ENCODE assay signal across 28 mouse cellular contexts in the genomic region with DNA sequence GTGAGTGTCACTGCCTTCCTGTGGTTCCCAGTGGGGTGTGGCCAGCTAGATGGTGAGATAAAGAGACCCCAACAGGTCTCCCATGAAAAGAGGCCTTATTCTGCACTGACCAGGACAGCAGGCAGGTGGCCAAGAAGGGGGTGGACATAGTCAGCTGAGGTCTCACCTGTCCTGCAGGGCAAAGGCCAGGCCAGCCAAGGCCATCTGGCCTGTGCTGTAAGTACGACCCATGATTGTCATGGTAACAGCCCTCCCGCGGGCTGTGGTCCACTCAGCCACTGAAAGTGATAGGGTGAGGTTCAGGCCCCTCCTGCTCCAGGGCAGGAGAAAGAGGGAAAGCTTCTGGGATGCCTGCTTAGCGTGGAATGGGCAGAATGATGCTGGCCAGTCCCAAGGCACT. TPM values are rescaled to one million over a fixed set of nuclear protein-coding genes. Genes with fewer than 3 reads are reported as not detected.
DNase-seq lines count a peak whose midpoint lies in the region; ATAC-seq and TF ChIP-seq lines count a peak whose summit lies in the region.
"Had no signal": no experiment of that assay in that cellular context is flagged by ENCODE, and none has a peak within 500 bp of the region (broad histone marks: within the 10 kb centered on the region; RNA-seq: fewer than 3 reads in every experiment).

No protein-coding gene starts in this region.

- no peak for ATAC-seq in kidney, embryonic 15.5 days (replicated peaks; ENCODE audit: low FRiP score)
- ATAC-seq in liver, embryonic 16.5 days (ENCODE audit: low read depth) = peak; percentile 50; the same call in 1 of the 2 replicates
- ATAC-seq: activated CD4-positive, CD25-positive, alpha-beta regulatory T cell, adult 4 months; intestine, embryonic 15.5 days; Patski had no signal

- intact Hi-C loops in heart, postnatal 14 days (cut with DNase I) = no loop called here

- no peak overlapping the region for H3K9ac ChIP-seq in kidney, embryonic 15.5 days
- H3K9ac ChIP-seq in liver, embryonic 16.5 days (ENCODE audit: low read depth, low read length) = no peak overlapping the region
- H3K9ac ChIP-seq: embryonic facial prominence, embryonic 15.5 days; hindbrain, embryonic 13.5 days; intestine, embryonic 15.5 days; limb, embryonic 12.5 days; lung, embryonic 15.5 days; midbrain, embryonic 12.5 days; neural tube, embryonic 15.5 days had no signal

- TF ChIP-seq CTCF in kidney, adult 2 months (conservative IDR thresholded peaks at IDR 0.05; ENCODE audit: insufficient read depth, insufficient read length, low read depth, low read length) = no peak

- H3K27ac ChIP-seq in kidney, adult 2 months (ENCODE audit: insufficient read depth, low read depth, low read length) = peak overlapping the region; percentile 33; the same call in 1 of the 2 replicates
- no peak overlapping the region for H3K27ac ChIP-seq in kidney, embryonic 15.5 days
- H3K27ac ChIP-seq in liver, embryonic 16.5 days (ENCODE audit: low read length) = no peak overlapping the region
- H3K27ac ChIP-seq: embryonic facial prominence, embryonic 15.5 days; hindbrain, embryonic 13.5 days; intestine, embryonic 15.5 days; layer of hippocampus, adult 2 months; limb, embryonic 12.5 days; lung, embryonic 15.5 days; midbrain, embryonic 12.5 days; neural tube, embryonic 15.5 days had no signal

- DNase-seq in kidney, adult 2 months = peak; percentile 77
- no peak for DNase-seq in liver
- peak; percentile 84 to 87 for DNase-seq in cerebellum, adult 18-20 months
- peak; percentile 92 to 93 for DNase-seq in cerebellum, postnatal 36 days
- DNase-seq in heart, postnatal 14 days = no peak
- DNase-seq: adrenal gland, postnatal 36 days; embryo, embryonic 11 days; gastrocnemius, postnatal 14 days; right cerebral cortex, postnatal 4 days; thymus, adult 18-20 months had no signal

- H3K36me3 ChIP-seq in kidney, adult 2 months (ENCODE audit: control insufficient read depth, insufficient read depth, low read length) = no peaks in the 10 kb centered on the region
- no peaks in the 10 kb centered on the region for H3K36me3 ChIP-seq in kidney, embryonic 15.5 days
- no peaks in the 10 kb centered on the region for H3K36me3 ChIP-seq in liver, embryonic 16.5 days (ENCODE audit: control insufficient read depth, insufficient read depth)
- H3K36me3 ChIP-seq: embryonic facial prominence, embryonic 15.5 days; hindbrain, embryonic 13.5 days; intestine, embryonic 15.5 days; limb, embryonic 12.5 days; lung, embryonic 15.5 days; midbrain, embryonic 12.5 days; neural tube, embryonic 15.5 days had no signal

- no peaks in the 10 kb centered on the region for H3K9me3 ChIP-seq in kidney, embryonic 15.5 days (replicated peaks)
- no peaks in the 10 kb centered on the region for H3K9me3 ChIP-seq in liver, embryonic 16.5 days (replicated peaks; ENCODE audit: control insufficient read depth, low read length)
- H3K9me3 ChIP-seq: embryonic facial prominence, embryonic 15.5 days; hindbrain, embryonic 13.5 days; intestine, embryonic 15.5 days; limb, embryonic 12.5 days; lung, embryonic 15.5 days; midbrain, embryonic 12.5 days; neural tube, embryonic 15.5 days had no signal

- no peaks in the 10 kb centered on the region for H3K27me3 ChIP-seq in kidney, adult 2 months (replicated peaks; ENCODE audit: control insufficient read depth, insufficient read depth, low read length)
- no peaks in the 10 kb centered on the region for H3K27me3 ChIP-seq in kidney, embryonic 15.5 days
- no peaks in the 10 kb centered on the region for H3K27me3 ChIP-seq in liver, embryonic 16.5 days (ENCODE audit: control insufficient read depth, insufficient read depth, low read depth, low read length)
- H3K27me3 ChIP-seq: intestine, embryonic 15.5 days; lung, embryonic 15.5 days; neural tube, embryonic 15.5 days had no signal

- H3K4me3 ChIP-seq in kidney, adult 2 months (ENCODE audit: insufficient read depth, low read depth, low read length) = no peak overlapping the region
- no peak overlapping the region for H3K4me3 ChIP-seq in kidney, embryonic 15.5 days (replicated peaks)
- no peak overlapping the region for H3K4me3 ChIP-seq in liver, embryonic 16.5 days (ENCODE audit: low read depth, low read length)
- H3K4me3 ChIP-seq: embryonic facial prominence, embryonic 15.5 days; hindbrain, embryonic 13.5 days; intestine, embryonic 15.5 days; layer of hippocampus, adult 2 months; limb, embryonic 12.5 days; lung, embryonic 15.5 days; midbrain, embryonic 12.5 days; myocyte; neural tube, embryonic 15.5 days had no signal

- 36% methylated on average over 4 of the region's 4 CpGs for WGBS in kidney, adult 2 months
- 26% methylated on average over 4 of the region's 4 CpGs for WGBS in kidney, embryonic 15.5 days
- 33% methylated on average over 4 of the region's 4 CpGs for WGBS in liver, embryonic 16.5 days (ENCODE audit: insufficient replicate concordance)

- TF ChIP-seq POLR2A in kidney, adult 2 months (IDR thresholded peaks at IDR 0.05; ENCODE audit: low read depth, low read length) = no peak

- peaks cover 16% of the 10 kb centered on the region for H3K4me1 ChIP-seq in kidney, adult 2 months (ENCODE audit: control insufficient read depth, insufficient read depth, low read length)
- peaks cover 5% of the 10 kb centered on the region; the same call in 1 of the 2 replicates for H3K4me1 ChIP-seq in kidney, embryonic 15.5 days
- H3K4me1 ChIP-seq in liver, embryonic 16.5 days (ENCODE audit: control insufficient read depth, low read depth, low read length) = no peaks in the 10 kb centered on the region
- H3K4me1 ChIP-seq: lung, embryonic 15.5 days had no signal

- no peak overlapping the region for H3K4me2 ChIP-seq in kidney, embryonic 15.5 days
- no peak overlapping the region for H3K4me2 ChIP-seq in liver, embryonic 16.5 days (ENCODE audit: low read depth, low read length)
- H3K4me2 ChIP-seq: embryonic facial prominence, embryonic 15.5 days; hindbrain, embryonic 13.5 days; intestine, embryonic 15.5 days; limb, embryonic 12.5 days; lung, embryonic 15.5 days; midbrain, embryonic 12.5 days; neural tube, embryonic 15.5 days had no signal

RNA-seq across cellular contexts. Expression of a gene that starts 29.2 kb away (rescaled TPM):
- 1,526 and 1,915 TPM in 2 replicates for polyA plus RNA-seq in kidney, adult 2 months (2012; rRNA removed)
- polyA plus RNA-seq in kidney, embryonic 15.5 days (2015; fragmentation: Nextera tagmentation; extraction: Ambion mirVana) = 14.1 and 16.3 TPM in 2 replicates
- polyA plus RNA-seq in liver, embryonic 16.5 days (2015; fragmentation: Nextera tagmentation; extraction: Ambion mirVana) = not detected in 2 replicates
- total RNA-seq in heart, postnatal 14 days (2021) = not detected
- total RNA-seq: gastrocnemius, postnatal 14 days; left cerebral cortex, adult 18-20 months had no signal
- polyA plus RNA-seq: activated CD4-positive, CD25-positive, alpha-beta regulatory T cell, adult 4 months; C2C12; embryonic facial prominence, embryonic 15.5 days; forebrain, embryonic 11.5 days; heart, embryonic 16.5 days; limb, embryonic 12.5 days; midbrain, embryonic 12.5 days; myocyte; Patski; urinary bladder, adult 2 months had no signal

Comparison
In these comparisons a context has a peak if more than half of its experiments do, and no peak if none do; other contexts are left out.
1. RNA of a gene that starts 29.2 kb away (polyA plus RNA-seq): 1,526 to 1,915 TPM in kidney, adult 2 months; 14.1 to 16.3 TPM in kidney, embryonic 15.5 days and not detected in liver, embryonic 16.5 days; every median in the first group is over 10 times any median in the second.
2. DNase-seq: peak in kidney, adult 2 months (single experiment), cerebellum, adult 18-20 months (2 of 2) and cerebellum, postnatal 36 days (2 of 2); none in liver (single experiment) and heart, postnatal 14 days (0 of 2).